Mouse (Mus musculus) pancreas, adult 10 weeks (tissue): ENCODE data around the gene Pkd2. TPM values are rescaled to one million over a fixed set of nuclear protein-coding genes. Genes with fewer than 3 reads are reported as not detected.

Experiments used
- polyA plus RNA-seq: library from polyadenylated mRNA; stranded (reverse); fragments of 350-450 nt; fragmentation: Illumina TruSeq; extraction: RNeasy Lipid Tissue Mini Kit (QIAGEN cat#74804); gene quantifications from one replicate; pipeline ENCODE4 v1.2.3, GENCODE M21; 2015; ENCODE audit warnings: low read depth, low replicate concordance; ENCODE audit not compliant: insufficient read depth

The Pkd2 gene
- polyA plus RNA-seq: 13.1 TPM

DNA sequence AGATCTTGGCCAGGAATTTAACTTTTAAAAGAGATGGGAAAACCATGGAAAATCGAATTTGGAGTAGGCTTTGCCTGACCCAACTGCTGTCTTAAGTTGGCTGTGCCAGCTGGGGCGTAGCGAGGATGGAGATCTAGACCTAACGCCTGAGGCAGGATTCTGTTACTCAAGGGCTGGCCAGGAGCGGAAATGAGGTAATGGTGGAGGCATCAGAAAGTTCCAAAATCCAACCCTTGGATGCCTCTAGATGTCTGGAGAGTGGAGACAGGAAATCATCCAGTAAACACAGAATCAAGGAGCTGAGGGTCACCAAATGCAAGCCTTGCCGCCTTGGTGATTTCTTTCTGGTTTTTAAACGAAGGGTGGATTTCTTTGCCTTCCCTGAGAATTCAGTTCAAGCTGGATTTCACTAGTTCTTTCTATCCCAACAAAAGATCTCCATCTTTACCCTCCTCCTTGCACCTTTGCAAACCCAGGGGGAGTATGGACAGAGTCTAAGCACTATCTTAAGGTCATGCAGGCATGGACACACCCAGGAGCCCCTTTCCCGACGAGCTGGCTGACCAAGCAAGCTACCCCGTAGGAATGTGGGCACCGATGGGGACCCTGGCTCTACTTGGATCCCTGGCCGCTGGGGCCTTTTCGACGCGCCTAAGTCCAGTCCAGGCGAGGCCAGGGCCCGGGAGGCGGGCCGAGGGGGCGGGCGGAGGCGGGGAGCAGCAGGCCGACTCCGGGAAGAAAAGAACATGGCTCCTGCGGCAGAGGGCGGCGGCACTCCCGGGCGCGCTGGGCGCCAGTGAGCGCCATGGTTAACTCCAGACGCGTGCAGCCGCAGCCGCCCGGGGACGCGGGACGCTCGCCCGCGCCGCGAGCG, at the start of gene Pkd2:
TSS of gene Pkd2 (plus strand) at position 619 of the 874 bp plus-strand sequence.

DNA sequence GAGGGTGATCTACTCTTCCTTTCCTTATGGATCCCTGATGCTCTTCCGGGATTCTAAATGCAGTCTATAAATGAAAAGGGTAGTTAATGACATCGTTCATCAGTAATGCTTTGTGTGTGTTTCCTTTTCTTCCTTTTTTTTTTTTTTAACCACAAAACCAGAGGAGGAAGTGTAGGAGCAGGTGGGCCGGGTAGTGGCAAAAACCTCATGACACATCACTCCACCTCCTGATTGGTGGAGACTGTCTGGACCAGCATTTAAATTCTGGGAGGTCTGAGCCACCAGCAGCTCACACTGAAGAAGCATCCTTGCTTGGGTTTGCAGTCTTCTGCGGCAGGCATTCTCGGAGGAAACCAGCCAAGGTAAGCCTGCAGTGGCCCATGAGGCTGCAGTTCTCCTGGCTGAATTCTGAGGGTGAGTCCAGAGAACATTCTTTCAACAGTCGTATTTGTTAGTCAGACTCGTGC, 24.4 kb upstream of the Pkd2 start, which contains the start of gene Spp1:
TSS of gene Spp1 (plus strand) at position 284 of the 467 bp plus-strand sequence.

DNA sequence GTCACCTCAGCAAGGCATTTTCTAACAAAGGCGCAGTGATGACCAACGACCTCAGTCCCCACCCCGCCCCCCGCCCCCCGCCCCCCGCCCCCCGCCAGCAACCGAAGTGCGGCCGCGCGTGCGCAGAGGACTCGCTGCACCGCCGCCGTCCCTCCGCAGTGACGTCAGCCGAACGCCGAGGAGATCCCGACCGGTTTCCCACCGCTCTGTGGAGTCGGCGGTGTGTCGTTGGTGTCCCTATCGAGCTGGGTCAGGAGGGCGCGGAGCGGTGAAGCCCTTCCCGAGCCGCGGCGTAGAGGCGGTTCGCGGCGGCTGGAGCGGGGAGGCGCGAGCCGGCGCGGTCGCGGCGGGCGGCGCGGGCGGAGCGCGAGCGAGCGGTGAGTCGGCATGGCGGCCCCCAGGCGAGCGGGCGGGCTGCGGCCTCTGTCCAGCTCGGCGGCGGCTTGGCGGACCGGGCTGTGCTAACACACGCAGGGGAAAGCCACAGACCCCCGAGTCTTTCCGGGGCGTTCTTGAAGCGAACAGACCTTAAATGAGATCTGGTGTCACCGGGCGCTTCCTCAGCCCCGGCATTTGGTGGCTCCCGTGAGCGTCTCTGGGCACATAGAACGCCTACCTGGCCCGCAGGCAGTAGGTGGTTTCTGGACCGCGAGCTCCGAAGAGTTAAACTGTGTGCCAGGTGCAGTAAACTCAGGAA, 49.1 kb downstream of the Pkd2 start, which contains the start of gene BC005561:
TSS of gene BC005561 (plus strand) at position 158 of the 697 bp plus-strand sequence.

Other genes starting within 250 kb of the Pkd2 start
- gene Ibsp, start 160.3 kb upstream of the Pkd2 start, polyA plus RNA-seq: not detected
- not detected for gene Mepe, start 134.1 kb upstream of the Pkd2 start, polyA plus RNA-seq
- gene Spp1, start 24.3 kb upstream of the Pkd2 start, polyA plus RNA-seq: 155 TPM
- 2.5 TPM for gene BC005561, start 48.9 kb downstream of the Pkd2 start, polyA plus RNA-seq